ENCODE assay signal across 13 mouse cellular contexts in genomic region chr6:54018038-54018437, GRCm38 (mm10).
DNase-seq lines count a peak whose midpoint lies in the region; ATAC-seq lines count a peak whose summit lies in the region.
"Had no signal": no experiment of that assay in that cellular context is flagged by ENCODE, and none has a peak within 500 bp of the region (broad histone marks: within the 10 kb centered on the region; RNA-seq: fewer than 3 reads in every experiment).

No protein-coding gene starts in this region.

- DNase-seq in kidney, adult 11 months: peak; percentile 57
- no peak for DNase-seq in kidney, adult 18-20 months
- DNase-seq in Muller cell, postnatal 12 days (ENCODE audit: inconsistent ontology term): peak; percentile 75
- DNase-seq in kidney, adult 9 months: peak; percentile 53
- peak; percentile 18 for DNase-seq in lung, postnatal 10 days
- no peak for DNase-seq in urinary bladder, postnatal 36 days (ENCODE audit: low spot score in 2 of 2)
- DNase-seq: gastrocnemius, postnatal 36 days; liver, postnatal 0 days; right cerebral cortex, postnatal 14 days; thymus, postnatal 36 days had no signal

- ATAC-seq in frontal cortex, adult (ENCODE audit: low TSS enrichment): no peak
- ATAC-seq: inflammation-experienced regulatory T-cells, adult 6 months; liver, postnatal 0 days; midbrain, embryonic 15.5 days had no signal

Comparison
In these comparisons a context has a peak if more than half of its experiments do, and no peak if none do; other contexts are left out.
1. DNase-seq: peak in kidney, adult 11 months (single experiment), Muller cell, postnatal 12 days (single experiment), kidney, adult 9 months (single experiment) and lung, postnatal 10 days (single experiment); none in kidney, adult 18-20 months (single experiment) and urinary bladder, postnatal 36 days (0 of 2).